In the genomic region with DNA sequence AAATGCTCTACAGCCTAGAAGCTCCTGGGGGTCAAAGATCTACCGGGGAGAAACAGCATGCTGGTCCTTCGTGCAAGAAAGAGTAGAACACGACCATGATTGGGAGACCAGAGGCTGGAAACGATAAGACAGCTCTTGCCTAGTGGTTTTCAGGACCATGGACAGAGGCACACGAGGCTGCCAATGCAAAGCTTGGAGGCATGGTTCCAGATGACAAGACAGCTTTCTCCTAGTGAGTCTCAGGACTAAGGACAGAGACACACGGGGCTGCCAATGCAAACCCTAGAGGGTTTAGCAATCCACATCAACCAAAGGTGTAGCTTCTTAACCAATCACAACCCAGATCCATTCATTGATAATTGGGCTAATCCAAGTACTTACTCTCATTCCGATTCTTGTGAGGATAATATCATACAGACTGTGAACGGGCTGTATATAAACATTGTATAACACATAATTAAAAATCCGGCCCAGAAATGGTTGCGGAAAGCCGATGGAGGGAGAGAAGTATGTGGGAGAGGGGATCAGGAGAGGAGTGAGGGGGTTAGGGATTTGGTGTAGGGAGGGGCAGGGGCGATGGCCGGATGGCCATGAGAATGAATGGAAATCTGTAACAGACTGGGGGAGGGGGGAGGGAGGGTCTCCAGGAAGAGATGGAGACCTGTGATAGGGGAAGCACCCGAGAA, we compare ENCODE assay signal across 7 mouse cellular contexts.
A peak's percentile ranks its signal among the peaks of the same experiment; 100 is the strongest.
DNase-seq lines count a peak whose midpoint lies in the region; ATAC-seq and TF ChIP-seq lines count a peak whose summit lies in the region.

No protein-coding gene starts in this region.

- no peak overlapping the region for H3K9ac ChIP-seq in heart, embryonic 16.5 days (ENCODE audit: low read length)
- no peak overlapping the region for H3K9ac ChIP-seq in limb, embryonic 13.5 days

- no peak for TF ChIP-seq POLR2A in brain, embryonic 14.5 days (IDR thresholded peaks at IDR 0.05; ENCODE audit: borderline replicate concordance, extremely low read depth, insufficient read depth, insufficient read length, poor library complexity, severe bottlenecking)

- ATAC-seq in heart, embryonic 16.5 days (replicated peaks; ENCODE audit: extremely low read depth, insufficient read depth, low FRiP score) = peak; percentile 65; the same call in 1 of the 2 replicates
- peak; percentile 87; the same call in 1 of the 2 replicates for ATAC-seq in limb, embryonic 13.5 days (ENCODE audit: low FRiP score, low read depth)

- H3K9me3 ChIP-seq in heart, embryonic 16.5 days (replicated peaks; ENCODE audit: control insufficient read depth, low read length) = no peaks in the 10 kb centered on the region
- H3K9me3 ChIP-seq in limb, embryonic 13.5 days = no peaks in the 10 kb centered on the region

- peak; percentile 45 for DNase-seq in urinary bladder, postnatal 14 days (ENCODE audit: low spot score)
- DNase-seq in urinary bladder, adult 2 months (ENCODE audit: low spot score) = no peak
- peak; percentile 80 for DNase-seq in brain, embryonic 14.5 days (ENCODE audit: low read depth)
- peak; percentile 87 for DNase-seq in retina, postnatal 1 day
- DNase-seq in T-cell, adult 2 months (ENCODE audit: low spot score) = no peak

- TF ChIP-seq CTCF in brain, embryonic 14.5 days (IDR thresholded peaks at IDR 0.05; ENCODE audit: borderline replicate concordance, extremely low read depth, insufficient read depth, insufficient read length) = no peak

- WGBS in heart, embryonic 16.5 days = 49% methylated on average over 14 of the region's 14 CpGs
- WGBS in limb, embryonic 13.5 days = 53% methylated on average over 14 of the region's 14 CpGs

- H3K27me3 ChIP-seq in heart, embryonic 16.5 days (ENCODE audit: control insufficient read depth, insufficient read depth, low read length) = no peaks in the 10 kb centered on the region
- H3K27me3 ChIP-seq in limb, embryonic 13.5 days = no peaks in the 10 kb centered on the region

- H3K36me3 ChIP-seq in heart, embryonic 16.5 days (ENCODE audit: control insufficient read depth, insufficient read depth) = no peaks in the 10 kb centered on the region
- no peaks in the 10 kb centered on the region for H3K36me3 ChIP-seq in limb, embryonic 13.5 days

- H3K4me1 ChIP-seq in heart, embryonic 16.5 days (ENCODE audit: control insufficient read depth, insufficient read depth, low read length) = no peaks in the 10 kb centered on the region
- H3K4me1 ChIP-seq in limb, embryonic 13.5 days = no peaks in the 10 kb centered on the region

- no peak overlapping the region for H3K4me2 ChIP-seq in heart, embryonic 16.5 days (ENCODE audit: low read depth, low read length)
- no peak overlapping the region for H3K4me2 ChIP-seq in limb, embryonic 13.5 days (replicated peaks)

- H3K27ac ChIP-seq in heart, embryonic 16.5 days (ENCODE audit: low read length) = no peak overlapping the region
- no peak overlapping the region for H3K27ac ChIP-seq in limb, embryonic 13.5 days

- no peak overlapping the region for H3K4me3 ChIP-seq in heart, embryonic 16.5 days (ENCODE audit: low read length)
- H3K4me3 ChIP-seq in limb, embryonic 13.5 days = no peak overlapping the region

Comparison
In these comparisons a context has a peak if more than half of its experiments do, and no peak if none do; other contexts are left out.
1. DNase-seq: peak in urinary bladder, postnatal 14 days (single experiment), brain, embryonic 14.5 days (single experiment) and retina, postnatal 1 day (single experiment); none in urinary bladder, adult 2 months (single experiment) and T-cell, adult 2 months (single experiment).